Mouse (Mus musculus): ENCODE data around the gene Enpep.

GRCm38 (mm10) chr3:129284326-129284725 lies 48.2 kb downstream of the Enpep start:
- TF ChIP-seq CTCF (IDR thresholded peaks at IDR 0.05; ENCODE audit: low read depth) (no peak), EP300 (IDR thresholded peaks at IDR 0.05; ENCODE audit: low read depth) (no peak)
